Mouse (Mus musculus) testis, adult 2 months (tissue): ENCODE measurements around the gene Spg7.

ENCODE experiments used
- CTCF ChIP-seq: fragments of 200-500 bp; IDR thresholded peaks from 2 replicates; pipeline ENCODE4 v1.5.1; 2012; ENCODE audit warnings: low read depth, mild to moderate bottlenecking, inconsistent platforms, low read length, moderate library complexity; ENCODE audit not compliant: control insufficient read depth, insufficient read depth, insufficient replicate concordance
- POLR2A ChIP-seq: fragments of 200-500 bp; IDR thresholded peaks from 2 replicates; pipeline ENCODE4 v1.6.1; 2012; ENCODE audit warnings: low read depth, mild to moderate bottlenecking, inconsistent platforms, low read length, moderate library complexity; ENCODE audit not compliant: control insufficient read depth

DNA sequence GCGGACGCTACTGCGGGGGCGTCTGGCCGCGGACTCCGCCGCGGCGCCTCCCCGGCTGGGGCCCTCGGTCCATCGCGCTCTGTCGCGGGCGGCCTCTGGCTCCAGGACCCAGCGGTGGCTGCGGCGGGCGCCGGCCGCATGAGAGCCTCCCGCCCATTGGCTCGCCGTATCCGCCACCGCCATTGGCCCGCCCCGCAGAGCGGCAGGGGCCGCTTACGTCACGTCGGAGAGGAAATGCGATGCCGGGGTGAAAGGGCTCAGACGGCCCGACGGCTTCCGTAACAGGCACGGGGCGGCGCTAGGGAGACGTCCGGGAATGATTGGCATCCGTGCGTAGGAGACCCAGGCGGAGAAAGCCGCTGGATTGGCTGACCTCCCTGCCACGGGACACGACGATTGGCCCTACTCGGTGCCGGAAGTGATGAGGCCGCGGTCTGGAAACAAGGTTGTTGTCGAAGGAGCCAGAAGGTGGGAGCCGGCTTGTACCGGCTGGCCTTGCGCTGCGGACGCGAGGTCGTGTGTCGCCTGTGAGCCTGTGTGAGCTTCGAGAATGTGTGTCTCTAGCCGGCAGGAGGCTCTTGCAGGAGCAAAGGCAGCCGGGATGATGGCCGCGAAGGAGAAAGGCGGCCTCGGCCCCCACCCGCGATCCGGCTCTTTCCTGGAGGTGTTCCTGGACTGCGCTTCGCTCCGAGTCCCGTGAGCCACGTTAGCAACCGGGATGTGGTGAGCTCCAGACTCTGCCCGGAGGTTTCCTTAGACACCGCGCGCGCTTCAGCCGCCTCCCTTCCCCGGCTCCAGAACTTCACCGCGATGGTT is 20.4 kb upstream of the Spg7 start, which contains the start of gene Ankrd11:
- peak; percentile 12; the same call in 1 of the 2 replicates for TF ChIP-seq CTCF
- TF ChIP-seq POLR2A, result peak; percentile 88
